Mouse (Mus musculus) liver, postnatal 0 days (tissue): ENCODE results near the gene Mlxipl. TPM values are rescaled to one million over a fixed set of nuclear protein-coding genes. Genes with fewer than 3 reads are reported as not detected.

ENCODE experiments used
- ATAC-seq: fragments of 200-750 bp; cut with Nextera tagmentation; 2 replicates; pipeline ENCODE4 v1.8.0; 2017; ENCODE audit warnings: mild to moderate bottlenecking, moderate library complexity
- DNase-seq: peaks from one replicate; pipeline ENCODE4 v3.0.0-alpha.2; 2016
- H3K27ac ChIP-seq: fragments of 300-500 bp; sonication (generic); 2 replicates; pipeline ENCODE4 v1.5.1; 2014; ENCODE audit warnings: antibody characterized with exemption, moderate library complexity, mild to moderate bottlenecking, low read depth
- H3K27me3 ChIP-seq: fragments of 300-500 bp; sonication (generic); 2 replicates; pipeline ENCODE4 v1.6.1; 2014; ENCODE audit warnings: low read length, control low read depth, mixed read lengths; ENCODE audit not compliant: insufficient read depth
- H3K36me3 ChIP-seq: fragments of 300-500 bp; sonication (generic); replicated peaks from 2 replicates; pipeline ENCODE4 v1.6.1; 2014; ENCODE audit warnings: mild to moderate bottlenecking, control low read depth, low read length, moderate library complexity, mixed read lengths; ENCODE audit not compliant: insufficient read depth
- H3K4me1 ChIP-seq: fragments of 300-500 bp; sonication (generic); 2 replicates; pipeline ENCODE4 v1.6.1; 2014; ENCODE audit warnings: antibody characterized with exemption, mild to moderate bottlenecking, control low read depth; ENCODE audit not compliant: insufficient read depth
- H3K4me2 ChIP-seq: fragments of 300-500 bp; sonication (generic); 2 replicates; pipeline ENCODE4 v1.6.1; 2014; ENCODE audit warnings: low read depth, mild to moderate bottlenecking, low read length, moderate library complexity, mixed read lengths
- H3K4me3 ChIP-seq: fragments of 300-500 bp; sonication (generic); 2 replicates; pipeline ENCODE4 v1.5.1; 2014; ENCODE audit warnings: low read depth, low read length
- H3K9ac ChIP-seq: fragments of 300-500 bp; sonication (generic); replicated peaks from 2 replicates; pipeline ENCODE4 v1.6.1; 2014; ENCODE audit warnings: mild to moderate bottlenecking, moderate library complexity
- H3K9me3 ChIP-seq: fragments of 300-500 bp; sonication (generic); 2 replicates; pipeline ENCODE4 v1.6.1; 2016; ENCODE audit warnings: mild to moderate bottlenecking, control low read depth, low read length, mixed read lengths
- CTCF ChIP-seq: sonication (generic); IDR thresholded peaks from 2 replicates; pipeline ENCODE4 v1.5.1; 2016; ENCODE audit warnings: antibody characterized with exemption, low read depth
- EP300 ChIP-seq: IDR thresholded peaks from 2 replicates; pipeline ENCODE4 v1.6.1; 2016; ENCODE audit warnings: antibody characterized with exemption, low read depth, mild to moderate bottlenecking
- WGBS: fragments of 180-500 bp; shearing (Covaris S2); extraction: QIAGEN DNeasy Blood & Tissue Kit; methylation state at CpG from one replicate; pipeline ENCODE4 v1.1.7; 2014; ENCODE audit not compliant: insufficient replicate concordance; 5-methylcytosine and 5-hydroxymethylcytosine counted together
- polyA plus RNA-seq: library from polyadenylated mRNA; unstranded; fragments of >200 nt; fragmentation: Nextera tagmentation; extraction: Ambion mirVana; gene quantifications from 2 replicates; pipeline ENCODE4 v1.2.1, GENCODE M21; 2015

Gene Mlxipl
- polyA plus RNA-seq, 1 experiment from 2014 or later, result 18.2 TPM

- peak overlapping the region; percentile 24 for H3K27ac ChIP-seq
- 0 out of 2 replicates have a peak, but pooled peaks have one; percentile 31 for TF ChIP-seq CTCF
- no peak for TF ChIP-seq EP300
- H3K4me3 ChIP-seq, result no peak overlapping the region
- H3K4me2 ChIP-seq, result no peak overlapping the region
- 48% methylated on average over 8 of the region's 8 CpGs for WGBS
- no peaks in the 10 kb centered on the region for H3K27me3 ChIP-seq
- no peak for ATAC-seq
- H3K4me1 ChIP-seq, result peaks cover 11% of the 10 kb centered on the region
- peaks cover 38% of the 10 kb centered on the region for H3K36me3 ChIP-seq
- DNase-seq, result peak; percentile 61
- no peak overlapping the region for H3K9ac ChIP-seq
- H3K9me3 ChIP-seq, result no peaks in the 10 kb centered on the region
Observed at GRCm38 (mm10) chr5:135183131-135183861, 93.6 kb downstream of the Mlxipl start.

GRCm38 (mm10) chr5:135185016-135185415 lies 95.3 kb downstream of the Mlxipl start:
- Histone ChIP-seq H3K4me2 (no peak overlapping the region), H3K27ac (peak overlapping the region; percentile 60; the same call in 1 of the 2 replicates), H3K4me1 (peaks cover 15% of the 10 kb centered on the region), H3K36me3 (peaks cover 24% of the 10 kb centered on the region), H3K9ac (no peak overlapping the region), H3K4me3 (no peak overlapping the region), H3K9me3 (no peaks in the 10 kb centered on the region), H3K27me3 (no peaks in the 10 kb centered on the region)
- WGBS, result 83% methylated on average over 3 of the region's 3 CpGs
- ATAC-seq, result no peak
- no peak for TF ChIP-seq EP300
- TF ChIP-seq CTCF, result no peak
- no peak for DNase-seq

- peaks cover 19% of the 10 kb centered on the region for H3K36me3 ChIP-seq
- H3K9ac ChIP-seq, result no peak overlapping the region
- 0 out of 2 replicates have a peak overlapping the region, but pooled peaks have one; percentile 12 for H3K27ac ChIP-seq
- no peak overlapping the region for H3K4me3 ChIP-seq
- DNase-seq (peak; percentile 51), ATAC-seq (no peak)
- H3K4me1 ChIP-seq, result peaks cover 15% of the 10 kb centered on the region
- no peaks in the 10 kb centered on the region for H3K27me3 ChIP-seq
- H3K4me2 ChIP-seq, result no peak overlapping the region; the same call in 1 of the 2 replicates
- TF ChIP-seq CTCF, result peak; percentile 64
- no peak for TF ChIP-seq EP300
- 35% methylated on average over 3 of the region's 3 CpGs for WGBS
- no peaks in the 10 kb centered on the region for H3K9me3 ChIP-seq
Observed at GRCm38 (mm10) chr5:135185596-135185995, 95.9 kb downstream of the Mlxipl start.

- Histone ChIP-seq H3K4me3 (peak overlapping the region; percentile 97), H3K9ac (peak overlapping the region; percentile 44), H3K27me3 (no peaks in the 10 kb centered on the region), H3K36me3 (peaks cover 12% of the 10 kb centered on the region), H3K9me3 (no peaks in the 10 kb centered on the region), H3K4me2 (peak overlapping the region; percentile 83), H3K27ac (peak overlapping the region; percentile 96), H3K4me1 (peaks cover 15% of the 10 kb centered on the region)
- ATAC-seq, result no peak
- WGBS, result 15% methylated on average over 10 of the region's 10 CpGs
- DNase-seq, result no peak
- TF ChIP-seq CTCF (no peak), EP300 (no peak)
Observed at GRCm38 (mm10) chr5:135186231-135186620, 96.5 kb downstream of the Mlxipl start.

- ATAC-seq, result peak; percentile 94
- peak within 1 kb of the TSS; percentile 83 for H3K4me2 ChIP-seq
- DNase-seq, result peak; percentile 97
- H3K9me3 ChIP-seq, result no peaks in the 10 kb centered on the region
- peaks cover 7% of the 10 kb centered on the region; the same call in 1 of the 2 replicates for H3K36me3 ChIP-seq
- WGBS, result under 1% methylated on average over 48 of the region's 57 CpGs
- peaks cover 15% of the 10 kb centered on the region for H3K4me1 ChIP-seq
- H3K9ac ChIP-seq, result peak within 1 kb of the TSS; percentile 95
- peak within 1 kb of the TSS; percentile 97 for H3K4me3 ChIP-seq
- H3K27me3 ChIP-seq, result no peaks in the 10 kb centered on the region
- H3K27ac ChIP-seq, result peak within 1 kb of the TSS; percentile 96
- peak; percentile 35; the same call in 1 of the 2 replicates for TF ChIP-seq EP300
- peak; percentile 23; the same call in 1 of the 2 replicates for TF ChIP-seq CTCF
Observed at GRCm38 (mm10) chr5:135186621-135187348, 97.1 kb downstream of the Mlxipl start, which contains the start of gene Baz1b. Baz1b (plus strand) TSS chr5:135187264.
